Mouse (Mus musculus): Measurements from ENCODE around the gene Vmn2r30.
"Not testable (repeated sequence)": the region's sequence is repeated elsewhere in the genome, so short reads cannot be mapped to it uniquely, and the experiment has no call there.

The Vmn2r30 gene

GRCm38 (mm10) chr7:7337509-7337908 is at the start of gene Vmn2r30:
TSS of gene Vmn2r30 (minus strand) at chr7:7337609.
- not testable (repeated sequence) for DNase-seq (ENCODE audit: low spot score)

- not testable (repeated sequence) for DNase-seq (ENCODE audit: low spot score)
Measured at GRCm38 (mm10) chr7:7374431-7374830, 37.0 kb upstream of the Vmn2r30 start, which contains the start of gene Gm45783. TSS of gene Gm45783 (minus strand) at chr7:7374573.

GRCm38 (mm10) chr7:7295595-7295994 is 41.8 kb downstream of the Vmn2r30 start:
- DNase-seq (ENCODE audit: low spot score) = peak; percentile 46

- no peak for DNase-seq (ENCODE audit: low spot score)
Measured at GRCm38 (mm10) chr7:7281383-7281782, 56.0 kb downstream of the Vmn2r30 start.

- peak; percentile 44 for DNase-seq (ENCODE audit: low spot score)
Measured at GRCm38 (mm10) chr7:7277966-7278567, 59.3 kb downstream of the Vmn2r30 start, which contains the start of gene Gm45844. TSS of gene Gm45844 (minus strand) at chr7:7278289.

GRCm38 (mm10) chr7:7277556-7277955 is 59.9 kb downstream of the Vmn2r30 start:
- peak; percentile 34 for DNase-seq (ENCODE audit: low spot score)
